Mouse (Mus musculus): ENCODE results near the gene Chgb.

Gene Chgb

GRCm38 (mm10) chr2:132780978-132781377 is at the start of gene Chgb:
Chgb (plus strand) TSS chr2:132781278.
- in situ Hi-C loops (cut with MboI; ENCODE audit: low sequenced_read_pairs) = no loop called here

DNA sequence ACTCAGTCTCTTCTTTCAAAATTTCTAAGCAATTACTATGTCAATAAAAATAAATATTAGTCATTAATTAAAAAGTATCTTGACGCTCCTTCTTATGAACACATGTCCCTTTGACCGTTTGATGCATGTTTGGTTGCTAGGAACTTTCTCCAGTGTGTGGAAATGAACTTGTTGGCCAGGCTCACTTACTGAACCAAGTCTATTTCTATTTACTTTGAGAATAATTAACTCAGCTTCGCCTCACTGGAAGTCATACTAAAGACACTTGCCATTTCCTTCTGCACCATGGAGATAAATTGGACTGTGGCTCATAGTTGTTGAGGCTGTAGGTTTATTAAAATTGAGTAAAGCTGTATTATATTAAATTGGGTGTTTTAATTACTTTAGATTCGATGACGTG is 48.1 kb upstream of the Chgb start:
- in situ Hi-C loops (cut with MboI; ENCODE audit: low sequenced_read_pairs) = no loop called here

- in situ Hi-C loops (cut with MboI; ENCODE audit: low sequenced_read_pairs) = no loop called here
These were observed 47.2 kb upstream of the Chgb start for GRCm38 (mm10) chr2:132733603-132734573.

DNA sequence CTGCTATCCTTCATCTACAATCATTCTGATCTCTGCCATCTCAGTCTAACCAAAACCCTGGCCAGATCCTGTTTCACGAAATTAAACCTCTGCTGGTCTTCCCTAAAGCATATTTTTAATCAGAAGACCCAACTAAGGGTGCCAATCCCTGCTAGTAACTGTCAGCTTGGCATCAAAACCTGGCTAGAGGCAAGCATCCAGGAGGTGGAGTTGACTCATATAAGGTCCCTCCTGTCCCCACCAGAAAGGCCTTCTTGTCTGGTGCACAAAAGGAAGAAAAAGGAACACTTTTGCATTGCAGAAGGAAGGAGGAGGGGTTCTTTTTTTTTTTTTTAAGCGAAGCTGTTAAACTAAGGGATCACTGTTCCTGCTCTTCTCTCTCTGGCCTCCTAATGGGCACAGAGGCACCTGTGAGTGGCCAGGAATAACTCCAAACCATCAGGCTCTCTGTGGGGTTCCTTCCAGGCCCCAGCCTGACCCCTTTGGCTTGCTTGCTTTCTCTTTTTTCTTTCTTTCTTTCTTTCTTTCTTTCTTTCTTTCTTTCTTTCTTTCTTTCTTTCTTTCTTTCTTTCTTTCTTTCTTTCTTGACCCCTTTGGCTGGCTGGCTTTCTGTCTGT is 42.2 kb upstream of the Chgb start:
- in situ Hi-C loops (cut with MboI; ENCODE audit: low sequenced_read_pairs) = no loop called here

DNA sequence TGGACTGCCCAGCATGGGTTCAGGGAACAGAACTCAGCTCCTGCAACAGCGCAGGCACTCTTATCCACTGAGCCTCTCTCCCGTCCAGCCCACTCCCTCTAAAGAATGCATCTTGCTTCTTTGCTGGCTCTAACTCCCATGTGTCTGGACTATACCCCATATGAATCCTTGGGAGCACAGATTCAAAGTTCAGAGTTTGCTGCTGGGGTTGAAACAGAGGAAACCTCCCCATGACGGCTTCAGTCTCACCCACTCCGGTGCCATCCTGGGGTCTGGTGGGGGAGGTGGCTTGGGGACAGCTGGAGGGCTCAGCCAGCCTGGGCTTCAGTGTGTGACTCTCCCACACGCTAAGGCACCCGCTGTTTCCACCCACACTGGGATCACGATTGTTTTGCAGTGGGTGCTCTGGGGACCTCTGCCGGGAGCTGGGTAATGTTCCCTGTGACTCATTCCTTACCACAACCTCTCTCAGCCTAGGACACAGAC is 39.2 kb upstream of the Chgb start:
- in situ Hi-C loops (cut with MboI; ENCODE audit: low sequenced_read_pairs) = no loop called here

DNA sequence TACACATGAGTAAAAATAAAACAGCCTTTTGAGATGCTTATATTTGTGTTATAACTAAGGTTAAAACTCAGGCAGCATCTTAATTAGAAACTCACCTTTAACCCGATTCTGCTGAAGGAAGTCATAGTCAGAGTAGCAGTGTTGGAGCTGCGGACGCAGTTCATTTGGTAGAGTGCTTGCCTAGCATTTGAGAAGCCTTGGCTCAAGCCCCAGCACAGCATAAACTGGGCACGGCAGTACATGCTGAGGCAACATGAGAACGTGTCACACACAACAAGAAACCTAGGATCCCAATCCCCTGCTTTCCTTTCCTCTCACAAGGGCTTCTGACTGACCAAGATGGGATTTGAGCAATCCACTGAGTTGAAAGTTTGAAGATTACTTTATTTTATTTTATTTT is 36.2 kb upstream of the Chgb start:
- in situ Hi-C loops (cut with MboI; ENCODE audit: low sequenced_read_pairs) = no loop called here

- in situ Hi-C loops (cut with MboI; ENCODE audit: low sequenced_read_pairs) = no loop called here
These were observed 35.0 kb upstream of the Chgb start for GRCm38 (mm10) chr2:132746108-132746507.

- in situ Hi-C loops (cut with MboI; ENCODE audit: low sequenced_read_pairs) = no loop called here
These were observed 30.4 kb upstream of the Chgb start for GRCm38 (mm10) chr2:132750726-132751125.

GRCm38 (mm10) chr2:132751141-132752066 is 29.7 kb upstream of the Chgb start:
- in situ Hi-C loops (cut with MboI; ENCODE audit: low sequenced_read_pairs) = no loop called here

DNA sequence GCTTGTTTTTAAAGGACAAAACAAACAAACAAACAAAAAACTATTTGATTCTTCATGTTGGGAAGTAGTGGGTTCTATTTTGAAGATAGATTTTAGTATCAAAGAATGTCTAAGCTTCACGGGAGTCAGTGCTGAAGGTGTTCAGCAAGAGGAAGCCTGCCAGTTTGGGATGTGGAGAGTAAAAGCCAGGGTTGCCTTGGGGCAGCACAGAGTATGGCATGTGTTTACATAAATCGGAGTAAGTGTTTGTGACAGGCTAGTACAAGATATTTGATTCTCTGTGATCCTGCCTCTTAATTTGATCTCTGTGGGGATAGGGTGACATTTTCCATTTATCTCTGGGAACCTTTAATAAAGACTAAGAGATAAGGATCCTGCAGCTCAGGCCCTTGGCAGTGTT is 28.7 kb upstream of the Chgb start:
- in situ Hi-C loops (cut with MboI; ENCODE audit: low sequenced_read_pairs) = no loop called here

DNA sequence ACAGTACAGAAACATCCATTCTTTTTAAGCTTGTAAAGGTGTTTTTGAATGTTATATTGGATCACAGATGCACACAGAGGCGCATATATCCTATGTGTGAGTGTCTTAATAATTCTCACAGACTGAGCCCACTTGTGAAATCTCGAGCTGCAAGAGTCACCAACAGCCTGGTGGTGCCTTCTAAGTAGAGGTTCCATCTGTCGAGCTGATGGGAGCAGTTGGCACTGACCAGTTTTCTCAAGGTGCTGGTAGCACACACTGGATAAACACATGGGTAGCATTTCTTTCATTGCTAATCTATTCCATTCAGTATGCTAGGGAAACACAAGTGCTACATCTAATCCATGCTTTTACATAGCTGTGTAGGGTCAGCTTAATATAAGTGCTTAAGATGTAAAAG is 27.9 kb upstream of the Chgb start:
- in situ Hi-C loops (cut with MboI; ENCODE audit: low sequenced_read_pairs) = no loop called here

- in situ Hi-C loops (cut with MboI; ENCODE audit: low sequenced_read_pairs) = no loop called here
These were observed 23.2 kb upstream of the Chgb start for GRCm38 (mm10) chr2:132757911-132758310.

DNA sequence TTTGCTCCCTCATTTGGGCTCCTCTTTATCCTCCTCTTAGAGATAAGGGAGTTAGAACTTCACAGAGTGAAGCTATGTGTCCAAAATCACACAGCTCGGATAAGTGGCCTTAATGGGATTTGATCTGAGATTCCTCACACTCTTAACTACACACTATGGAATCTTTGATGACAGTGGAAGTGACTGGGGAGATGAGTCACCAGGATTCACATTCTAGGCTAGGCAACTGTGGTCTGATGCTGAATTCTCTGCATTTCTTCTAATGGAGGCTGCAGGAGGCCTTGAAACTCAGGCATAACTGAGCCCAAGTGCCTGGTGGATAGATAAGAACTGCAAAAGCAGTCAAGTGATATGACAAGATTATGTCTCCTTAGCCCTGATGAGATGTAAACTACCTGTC is 10.3 kb upstream of the Chgb start:
- in situ Hi-C loops (cut with MboI; ENCODE audit: low sequenced_read_pairs) = no loop called here

DNA sequence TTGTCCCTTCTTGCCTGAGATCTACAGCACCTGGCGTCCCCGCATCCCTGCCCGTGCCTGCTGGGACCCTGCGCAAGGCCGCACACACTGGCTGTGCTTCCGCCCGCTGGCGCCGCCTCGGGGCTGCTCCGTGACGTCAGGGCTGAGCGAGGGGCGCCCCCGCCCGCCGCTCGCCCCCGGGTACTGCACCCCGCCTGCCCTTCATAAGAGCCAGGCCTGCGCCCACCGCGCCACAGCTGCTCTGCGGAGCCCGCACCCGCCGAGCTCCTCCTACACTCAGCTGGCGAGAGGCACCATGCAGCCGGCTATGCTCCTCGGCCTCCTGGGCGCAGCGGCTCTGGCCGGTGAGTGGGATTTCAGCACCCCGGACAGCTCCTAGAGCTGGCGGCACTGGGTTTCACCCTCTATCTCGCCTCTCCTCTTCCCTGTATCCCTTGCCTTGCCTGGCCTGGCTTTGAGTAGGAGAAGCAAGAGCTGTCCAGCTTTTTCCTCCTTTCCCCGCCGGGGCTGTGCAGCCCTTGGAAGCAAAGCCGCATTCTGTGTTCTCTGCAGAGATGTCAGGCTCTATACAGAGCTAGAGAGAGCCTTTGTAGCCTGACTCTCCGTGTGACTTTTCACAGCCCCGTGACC is 476 bp downstream of the Chgb start:
- in situ Hi-C loops (cut with MboI; ENCODE audit: low sequenced_read_pairs) = no loop called here

- in situ Hi-C loops (cut with MboI; ENCODE audit: low sequenced_read_pairs) = no loop called here
These were observed 3.0 kb downstream of the Chgb start for GRCm38 (mm10) chr2:132784039-132784438.

DNA sequence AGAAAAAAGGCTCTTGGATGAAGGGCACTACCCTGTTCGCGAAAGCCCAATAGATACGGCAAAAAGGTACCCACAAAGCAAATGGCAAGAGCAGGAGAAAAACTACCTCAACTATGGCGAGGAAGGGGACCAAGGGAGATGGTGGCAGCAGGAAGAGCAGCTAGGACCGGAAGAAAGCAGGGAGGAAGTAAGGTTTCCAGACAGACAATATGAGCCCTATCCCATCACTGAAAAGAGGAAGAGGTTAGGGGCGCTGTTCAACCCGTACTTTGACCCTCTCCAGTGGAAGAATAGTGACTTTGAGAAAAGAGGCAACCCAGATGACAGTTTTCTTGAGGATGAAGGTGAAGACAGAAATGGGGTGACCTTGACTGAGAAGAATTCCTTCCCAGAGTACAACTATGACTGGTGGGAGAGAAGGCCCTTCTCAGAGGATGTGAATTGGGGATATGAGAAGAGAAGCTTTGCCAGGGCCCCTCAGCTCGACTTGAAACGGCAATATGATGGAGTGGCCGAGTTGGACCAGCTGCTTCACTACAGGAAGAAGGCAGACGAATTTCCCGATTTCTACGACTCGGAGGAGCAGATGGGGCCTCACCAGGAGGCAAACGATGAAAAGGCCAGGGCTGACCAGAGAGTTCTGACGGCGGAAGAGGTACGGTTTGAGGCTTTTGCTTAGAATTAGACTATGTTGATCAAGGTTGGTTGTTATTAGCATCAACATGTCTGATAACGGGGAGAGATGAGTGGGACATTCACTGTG is 12.5 kb downstream of the Chgb start:
- in situ Hi-C loops (cut with MboI; ENCODE audit: low sequenced_read_pairs) = no loop called here

- in situ Hi-C loops (cut with MboI; ENCODE audit: low sequenced_read_pairs) = no loop called here
These were observed 13.1 kb downstream of the Chgb start for GRCm38 (mm10) chr2:132794204-132794586.

DNA sequence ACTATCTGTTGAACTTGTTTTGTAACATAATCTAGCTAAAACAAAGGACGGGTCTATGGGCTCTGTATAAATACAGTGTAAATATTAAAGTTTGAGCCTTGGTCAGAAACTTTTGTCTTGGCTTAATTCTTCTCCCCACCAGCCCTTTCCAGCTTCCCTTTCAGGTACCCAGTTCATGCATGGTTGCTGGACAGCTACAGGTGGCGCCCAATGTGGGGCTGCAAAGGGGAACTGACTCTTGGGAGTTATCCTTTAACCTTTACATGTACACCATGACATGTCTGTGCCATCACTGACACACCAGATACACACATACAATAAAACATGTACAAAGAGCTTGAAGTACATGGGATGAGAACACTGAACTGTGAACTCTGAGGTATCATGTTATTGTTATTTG is 21.9 kb downstream of the Chgb start:
- in situ Hi-C loops (cut with MboI; ENCODE audit: low sequenced_read_pairs) = no loop called here

- in situ Hi-C loops (cut with MboI; ENCODE audit: low sequenced_read_pairs) = no loop called here
These were observed 34.7 kb downstream of the Chgb start, which contains the start of the genes Trmt6 and Mcm8 for GRCm38 (mm10) chr2:132815608-132816314. Trmt6 (minus strand) TSS chr2:132816055. Mcm8 (plus strand) TSS chr2:132816141.
